Mouse (Mus musculus): ENCODE measurements around the gene Fam168b. TPM values are rescaled to one million over a fixed set of nuclear protein-coding genes. Genes with fewer than 3 reads are reported as not detected.

Fam168b gene
- 188 and 321 TPM in 2 replicates for polyA plus RNA-seq (2012; rRNA removed; ENCODE audit: low replicate concordance)

GRCm38 (mm10) chr1:34842887-34843618 is at the start of gene Fam168b:
Gene Fam168b, minus strand, starts transcription at chr1:34843065.

DNA sequence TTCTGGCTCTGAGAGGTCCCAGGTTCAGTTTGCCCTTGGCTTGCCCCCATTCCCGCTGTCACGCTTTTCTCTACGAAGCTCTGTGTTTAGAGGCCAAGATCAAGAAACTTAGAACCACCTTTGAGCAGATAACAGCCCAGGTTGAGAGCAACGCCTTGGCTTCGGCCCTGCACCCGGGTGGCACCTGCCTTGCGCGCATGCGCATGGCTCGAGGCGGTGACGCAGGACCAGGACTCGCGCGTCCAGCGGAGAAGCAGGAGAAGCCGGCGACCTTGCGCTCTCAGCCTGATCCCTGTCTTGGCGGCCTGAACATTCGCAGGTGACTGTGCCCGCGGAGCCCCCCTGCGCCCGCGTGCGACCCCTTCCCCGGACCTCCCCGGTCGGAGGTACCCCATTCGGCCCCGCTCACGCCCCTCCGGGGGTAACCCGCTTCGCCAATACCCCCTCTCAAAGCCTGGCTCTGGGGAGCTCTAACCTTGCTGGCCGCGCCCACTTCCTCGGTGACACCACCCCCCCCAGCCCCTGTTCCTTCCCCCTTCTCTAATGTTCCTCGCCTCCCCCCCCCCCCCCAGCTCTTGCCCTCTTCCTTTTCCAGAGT is 7.0 kb upstream of the Fam168b start, which contains the start of gene Plekhb2:
TSS of gene Plekhb2 (plus strand) at position 232 of the 598 bp plus-strand sequence.

Other genes starting within 250 kb of the Fam168b start
- 23.8 and 58.6 TPM in 2 replicates for gene Plekhb2, start 6.9 kb upstream of the Fam168b start, polyA plus RNA-seq (2012; rRNA removed; ENCODE audit: low replicate concordance)